Mouse (Mus musculus) lung, postnatal 0 days (tissue): ENCODE results near the gene Hyal6. TPM values are rescaled to one million over a fixed set of nuclear protein-coding genes. Genes with fewer than 3 reads are reported as not detected.
A peak's percentile ranks its signal among the peaks of the same experiment; 100 is the strongest.

Experiments
- ATAC-seq: fragments of 200-750 bp; cut with Nextera tagmentation; 2 replicates; pipeline ENCODE4 v1.8.0; 2017; ENCODE audit warnings: moderate library complexity
- DNase-seq: peaks from one replicate; pipeline ENCODE4 v3.0.0-alpha.2; 2016; ENCODE audit warnings: low spot score
- H3K27ac ChIP-seq: fragments of 300-500 bp; sonication (generic); 2 replicates; pipeline ENCODE4 v1.5.1; 2014; ENCODE audit warnings: antibody characterized with exemption, mild to moderate bottlenecking, low read length, mixed read lengths
- H3K27me3 ChIP-seq: fragments of 300-500 bp; sonication (generic); replicated peaks from 2 replicates; pipeline ENCODE4 v1.6.1; 2014; ENCODE audit warnings: low read length, mixed read lengths; ENCODE audit not compliant: insufficient read depth
- H3K36me3 ChIP-seq: fragments of 300-500 bp; sonication (generic); 2 replicates; pipeline ENCODE4 v1.6.1; 2014; ENCODE audit warnings: low read length, mixed read lengths; ENCODE audit not compliant: insufficient read depth
- H3K4me1 ChIP-seq: fragments of 300-500 bp; sonication (generic); 2 replicates; pipeline ENCODE4 v1.6.1; 2014; ENCODE audit warnings: antibody characterized with exemption, low read depth, low read length, mixed read lengths; ENCODE audit not compliant: insufficient read depth
- H3K4me2 ChIP-seq: fragments of 300-500 bp; sonication (generic); replicated peaks from 2 replicates; pipeline ENCODE4 v1.6.1; 2014; ENCODE audit warnings: low read depth, mild to moderate bottlenecking, low read length, moderate library complexity, mixed read lengths
- H3K4me3 ChIP-seq: fragments of 300-500 bp; sonication (generic); 2 replicates; pipeline ENCODE4 v1.5.1; 2014; ENCODE audit warnings: low read depth, low read length
- H3K9ac ChIP-seq: fragments of 300-500 bp; sonication (generic); replicated peaks from 2 replicates; pipeline ENCODE4 v1.6.1; 2014; ENCODE audit warnings: low read depth, mild to moderate bottlenecking
- H3K9me3 ChIP-seq: fragments of 300-500 bp; sonication (generic); 2 replicates; pipeline ENCODE4 v1.6.1; 2016; ENCODE audit warnings: low read length, mixed read lengths
- CTCF ChIP-seq: IDR thresholded peaks from 2 replicates; pipeline ENCODE4 v1.5.1; 2016; ENCODE audit warnings: antibody characterized with exemption, mild to moderate bottlenecking
- EP300 ChIP-seq: IDR thresholded peaks from 2 replicates; pipeline ENCODE4 v1.6.1; 2016; ENCODE audit warnings: antibody characterized with exemption, mild to moderate bottlenecking, control low read depth
- WGBS: fragments of 180-500 bp; shearing (Covaris S2); extraction: QIAGEN DNeasy Blood & Tissue Kit; methylation state at CpG from one replicate; pipeline ENCODE4 v1.1.7; 2014; 5-methylcytosine and 5-hydroxymethylcytosine counted together
- polyA plus RNA-seq: library from polyadenylated mRNA; unstranded; fragments of >200 nt; fragmentation: Nextera tagmentation; extraction: Ambion mirVana; gene quantifications from 2 replicates; pipeline ENCODE4 v1.2.1, GENCODE M21; 2015

The Hyal6 gene
- not detected in 2 replicates for polyA plus RNA-seq

DNA sequence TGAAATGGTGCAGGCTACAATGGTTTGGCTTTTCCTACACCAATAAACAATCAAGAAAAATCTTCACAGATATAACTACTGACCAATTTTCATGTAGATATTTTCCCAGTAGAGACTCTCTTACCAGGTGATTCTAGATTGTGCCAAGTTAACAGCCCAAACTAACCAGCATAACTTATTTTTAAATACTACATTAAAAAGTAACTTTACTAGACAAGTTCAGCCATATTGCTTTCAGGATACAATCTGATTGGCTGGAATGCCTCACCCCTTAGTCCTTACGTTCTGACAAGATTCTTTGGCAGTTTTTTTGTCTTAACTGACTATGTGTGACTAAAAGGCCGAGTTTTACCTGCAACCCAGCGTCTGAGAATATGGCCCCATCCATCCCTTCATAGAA lies at the start of gene Hyal6:
Gene Hyal6 (plus strand): TSS at position 301 of the 400 bp plus-strand sequence.
- no peak within 1 kb of the TSS for H3K27ac ChIP-seq
- H3K36me3 ChIP-seq: no peaks in the 10 kb centered on the region
- no peaks in the 10 kb centered on the region for H3K27me3 ChIP-seq
- no peak within 1 kb of the TSS for H3K4me3 ChIP-seq
- 73% methylated on average over 3 of the region's 3 CpGs for WGBS
- TF ChIP-seq EP300: no peak
- TF ChIP-seq CTCF: no peak
- H3K4me1 ChIP-seq: no peaks in the 10 kb centered on the region
- ATAC-seq (no peak), DNase-seq (no peak)
- no peak within 1 kb of the TSS for H3K4me2 ChIP-seq
- H3K9ac ChIP-seq: no peak within 1 kb of the TSS
- no peaks in the 10 kb centered on the region for H3K9me3 ChIP-seq

DNA sequence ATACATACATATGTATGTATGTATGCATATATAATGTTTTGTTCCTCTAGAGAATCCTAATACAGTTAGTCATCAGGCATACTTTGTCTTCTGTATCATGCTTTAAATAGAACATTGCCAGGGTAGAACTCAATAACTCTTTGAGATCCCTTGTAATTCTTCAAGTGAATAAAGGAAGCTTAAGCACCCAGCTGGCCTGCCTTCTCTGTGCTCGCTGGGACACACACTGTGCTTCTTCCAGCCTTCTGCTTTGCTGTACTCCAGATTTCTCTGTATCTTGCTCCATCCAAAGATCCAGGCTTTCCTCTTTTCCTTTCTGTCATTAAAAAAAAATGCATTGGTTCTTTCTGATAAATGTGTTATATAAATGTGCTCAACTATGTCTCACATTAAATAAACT lies 45.2 kb upstream of the Hyal6 start:
- H3K4me3 ChIP-seq: no peak overlapping the region
- H3K9ac ChIP-seq: no peak overlapping the region
- H3K9me3 ChIP-seq: no peaks in the 10 kb centered on the region
- no peak overlapping the region for H3K4me2 ChIP-seq
- DNase-seq: no peak
- H3K36me3 ChIP-seq: no peaks in the 10 kb centered on the region
- no peaks in the 10 kb centered on the region for H3K4me1 ChIP-seq
- H3K27me3 ChIP-seq: no peaks in the 10 kb centered on the region
- no peak for ATAC-seq
- 58% methylated on average over 1 of the region's 1 CpGs for WGBS
- H3K27ac ChIP-seq: no peak overlapping the region
- TF ChIP-seq CTCF (no peak), EP300 (no peak)

DNA sequence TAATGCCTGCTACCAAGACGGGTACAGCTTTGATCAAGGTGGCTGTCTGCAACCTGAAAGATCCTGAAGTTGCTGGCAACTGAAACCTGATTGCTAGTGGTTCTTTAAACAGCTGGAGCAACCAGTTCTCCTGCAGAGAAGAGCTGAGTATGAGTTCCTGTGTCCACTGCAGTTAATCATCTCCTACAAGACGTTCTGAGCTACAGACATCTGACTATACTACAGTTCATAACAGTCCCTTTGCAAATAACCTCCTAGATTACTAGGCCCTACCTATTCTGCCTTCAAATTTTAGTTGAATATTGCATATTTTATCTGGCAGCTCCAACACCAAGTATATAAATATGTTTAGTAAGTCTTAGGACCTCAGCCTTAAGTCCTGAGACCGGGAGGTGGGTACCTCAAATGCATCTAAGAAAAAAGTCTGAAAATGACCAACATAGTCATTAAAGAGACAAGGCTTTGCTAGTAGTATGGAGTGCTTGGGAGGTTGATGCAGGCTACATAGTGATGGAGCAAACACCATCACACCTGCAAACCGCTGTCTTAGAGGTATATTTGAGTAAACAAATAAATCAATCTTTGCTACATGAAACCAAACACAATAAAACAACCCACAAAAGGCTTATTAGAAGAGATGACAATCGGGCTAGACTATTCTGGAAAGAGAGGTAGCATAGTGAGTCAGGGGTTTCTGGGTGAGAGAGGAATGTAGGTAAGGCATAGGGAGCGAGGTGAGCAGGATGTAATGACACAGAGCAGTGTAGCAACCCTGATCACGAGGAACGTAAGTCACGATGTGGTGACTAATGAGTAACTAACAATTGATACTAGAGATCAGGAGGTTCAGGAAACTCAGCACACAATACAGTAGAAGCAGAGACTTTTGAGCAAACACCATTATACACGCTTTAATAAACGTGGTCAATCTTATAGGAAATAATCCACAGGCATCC lies 38.3 kb upstream of the Hyal6 start:
- Histone ChIP-seq H3K9me3 (no peaks in the 10 kb centered on the region), H3K4me2 (no peak overlapping the region), H3K9ac (no peak overlapping the region), H3K4me3 (no peak overlapping the region), H3K36me3 (no peaks in the 10 kb centered on the region), H3K27ac (no peak overlapping the region), H3K4me1 (no peaks in the 10 kb centered on the region), H3K27me3 (no peaks in the 10 kb centered on the region)
- whole genome bisulfite sequencing: 73% methylated on average over 11 of the region's 11 CpGs
- DNase-seq: no peak
- no peak for TF ChIP-seq EP300
- no peak for TF ChIP-seq CTCF
- ATAC-seq: no peak

DNA sequence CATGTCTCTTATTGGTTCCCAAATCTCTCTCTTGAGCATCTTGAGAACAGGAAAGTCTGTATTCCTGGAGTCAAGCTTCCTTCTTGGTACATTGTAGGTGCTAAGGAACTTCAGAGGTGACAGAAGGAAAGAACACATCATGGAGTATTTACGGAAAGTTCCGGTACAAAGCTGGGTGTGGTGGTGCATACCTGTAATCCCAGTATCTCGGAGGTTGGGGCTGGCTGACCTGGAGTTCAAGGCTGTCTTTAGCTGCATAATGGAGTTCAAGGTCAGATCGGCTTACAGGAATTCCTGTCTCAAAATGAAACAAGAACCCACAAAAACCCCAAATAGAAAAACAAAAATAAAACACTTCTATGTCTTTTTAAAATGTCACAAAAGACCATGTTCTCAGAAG lies 36.9 kb upstream of the Hyal6 start:
- H3K36me3 ChIP-seq: no peaks in the 10 kb centered on the region
- no peaks in the 10 kb centered on the region for H3K4me1 ChIP-seq
- H3K27ac ChIP-seq: no peak overlapping the region
- DNase-seq: no peak
- H3K4me2 ChIP-seq: no peak overlapping the region
- H3K27me3 ChIP-seq: no peaks in the 10 kb centered on the region
- TF ChIP-seq CTCF (no peak), EP300 (no peak)
- H3K9ac ChIP-seq: no peak overlapping the region
- no peak overlapping the region for H3K4me3 ChIP-seq
- no peaks in the 10 kb centered on the region for H3K9me3 ChIP-seq
- 72% methylated on average over 4 of the region's 4 CpGs for WGBS
- ATAC-seq: no peak

DNA sequence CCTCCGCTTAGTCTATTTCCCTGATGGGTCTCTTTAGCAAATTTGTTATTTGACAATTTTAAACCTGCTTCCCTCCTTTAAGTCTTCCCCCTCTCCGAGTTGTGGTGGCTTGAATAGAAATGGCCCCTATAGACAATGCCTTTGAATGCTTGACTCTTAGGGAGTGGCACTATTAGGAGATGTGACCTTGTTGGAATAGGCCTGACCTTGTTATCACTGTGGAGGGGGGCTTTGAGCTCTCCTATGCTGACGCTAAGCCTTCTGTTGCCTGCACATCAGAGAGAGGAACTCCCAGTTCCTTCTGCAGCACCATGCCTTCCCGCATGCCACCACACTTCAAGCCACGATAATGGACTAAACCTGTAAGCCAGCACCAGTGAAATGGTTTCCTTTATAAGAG lies 35.8 kb upstream of the Hyal6 start:
- H3K4me1 ChIP-seq: no peaks in the 10 kb centered on the region
- no peaks in the 10 kb centered on the region for H3K9me3 ChIP-seq
- H3K4me2 ChIP-seq: no peak overlapping the region
- DNase-seq (no peak), ATAC-seq (no peak)
- WGBS: 77% methylated on average over 5 of the region's 5 CpGs
- no peak overlapping the region for H3K4me3 ChIP-seq
- no peaks in the 10 kb centered on the region for H3K27me3 ChIP-seq
- no peak overlapping the region for H3K27ac ChIP-seq
- TF ChIP-seq CTCF (no peak), EP300 (no peak)
- no peak overlapping the region for H3K9ac ChIP-seq
- no peaks in the 10 kb centered on the region for H3K36me3 ChIP-seq

DNA sequence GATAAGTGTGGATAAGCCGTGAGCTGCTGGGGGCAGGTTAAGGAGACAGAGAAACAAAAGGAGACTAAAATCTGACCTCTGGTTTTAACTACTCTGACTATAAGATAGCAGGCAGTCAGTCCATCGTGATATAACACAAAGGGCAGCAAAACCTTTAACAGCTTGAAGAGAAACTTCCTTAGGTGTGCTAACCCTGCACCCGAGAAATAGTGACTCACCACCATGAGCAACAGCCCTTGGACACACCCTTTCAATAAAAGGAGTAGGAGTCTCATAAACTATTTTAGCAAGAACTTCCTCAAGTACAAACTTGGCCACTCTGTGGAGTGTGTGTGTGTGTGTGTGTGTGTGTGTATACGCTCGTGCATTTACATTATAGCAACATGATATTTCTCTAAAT lies 26.0 kb upstream of the Hyal6 start:
- DNase-seq (peak; percentile 36), ATAC-seq (peak; percentile 48)
- H3K4me2 ChIP-seq: no peak overlapping the region
- 71% methylated on average over 5 of the region's 5 CpGs for WGBS
- no peaks in the 10 kb centered on the region for H3K27me3 ChIP-seq
- TF ChIP-seq CTCF (no peak), EP300 (no peak)
- H3K27ac ChIP-seq: no peak overlapping the region
- H3K9me3 ChIP-seq: no peaks in the 10 kb centered on the region
- no peak overlapping the region for H3K4me3 ChIP-seq
- H3K4me1 ChIP-seq: no peaks in the 10 kb centered on the region
- H3K9ac ChIP-seq: no peak overlapping the region
- H3K36me3 ChIP-seq: no peaks in the 10 kb centered on the region
